Mouse (Mus musculus) cortical plate, adult 2 months (tissue): Measurements from ENCODE around the gene Hist2h3c2.

Experiments used
- CTCF ChIP-seq: fragments of 200-500 bp; IDR thresholded peaks from 2 replicates; pipeline ENCODE4 v1.5.1; 2011; ENCODE audit warnings: mild to moderate bottlenecking, control low read depth, low read length; ENCODE audit not compliant: insufficient read depth; ENCODE audit errors: extremely low read depth
- POLR2A ChIP-seq: fragments of 200-500 bp; IDR thresholded peaks from 2 replicates; pipeline ENCODE4 v1.6.1; 2011; ENCODE audit warnings: mild to moderate bottlenecking, low read length, control low read depth; ENCODE audit not compliant: insufficient read depth; ENCODE audit errors: extremely low read depth

DNA sequence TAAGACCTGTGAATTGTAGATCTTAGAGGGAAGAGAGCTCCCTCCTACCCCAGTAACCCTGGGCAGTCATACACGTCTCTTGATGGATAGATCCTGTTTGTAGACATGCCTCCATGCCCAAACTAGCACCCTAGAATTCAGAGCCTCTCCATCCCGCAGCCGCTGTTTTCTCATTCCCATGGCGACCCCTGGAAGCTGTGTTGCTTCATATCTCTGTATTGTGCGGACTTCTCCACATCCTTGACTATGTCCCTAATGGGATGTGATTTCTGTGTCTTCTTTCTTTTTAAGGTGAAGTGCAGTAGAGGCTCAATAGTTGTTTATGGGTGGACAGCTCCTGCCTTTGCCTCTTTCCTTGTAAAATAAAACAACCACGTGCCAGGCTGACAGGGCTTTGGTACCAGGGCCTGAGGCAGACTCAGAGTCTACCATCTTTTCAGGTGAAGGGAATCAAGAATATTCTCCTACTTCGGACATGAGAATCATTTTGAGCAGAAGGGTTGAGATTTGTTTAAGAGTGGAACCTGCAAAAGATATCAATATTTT is 25.6 kb upstream of the Hist2h3c2 start:
- no peak for TF ChIP-seq POLR2A
- TF ChIP-seq CTCF, result no peak
